Mouse (Mus musculus): ENCODE measurements around the gene Tbx1.

DNA sequence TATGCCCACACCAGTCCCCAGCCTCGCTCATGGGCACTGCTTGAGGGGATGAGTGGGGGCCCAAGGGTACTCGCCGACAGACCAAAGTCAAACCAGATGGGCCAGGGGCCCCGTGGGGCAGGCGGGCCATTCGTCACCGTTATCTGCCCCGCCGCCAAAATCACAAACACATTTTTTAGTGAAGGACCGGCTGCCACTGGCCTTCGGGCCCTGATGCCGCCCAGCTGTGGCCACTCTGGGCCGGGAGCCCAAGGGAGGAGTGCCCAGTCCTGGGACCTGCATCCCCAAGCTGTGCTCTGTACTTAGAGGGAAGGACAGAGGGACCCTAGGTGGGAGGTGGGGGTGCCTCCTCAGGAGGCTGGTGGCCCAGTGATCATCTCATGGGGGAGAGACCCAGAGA, 21.3 kb upstream of the Tbx1 start:
- TF ChIP-seq CTCF (IDR thresholded peaks at IDR 0.05; ENCODE audit: low read depth) (no peak), EP300 (optimal IDR thresholded peaks at IDR 0.05) (no peak)

Data from stomach, postnatal 0 days (tissue).